Mouse (Mus musculus): ENCODE data around the gene Cisd1. TPM values are rescaled to one million over a fixed set of nuclear protein-coding genes. Genes with fewer than 3 reads are reported as not detected.

Cisd1 gene
- polyA plus RNA-seq, 1 experiment from 2014 or later = 93.7 TPM

DNA sequence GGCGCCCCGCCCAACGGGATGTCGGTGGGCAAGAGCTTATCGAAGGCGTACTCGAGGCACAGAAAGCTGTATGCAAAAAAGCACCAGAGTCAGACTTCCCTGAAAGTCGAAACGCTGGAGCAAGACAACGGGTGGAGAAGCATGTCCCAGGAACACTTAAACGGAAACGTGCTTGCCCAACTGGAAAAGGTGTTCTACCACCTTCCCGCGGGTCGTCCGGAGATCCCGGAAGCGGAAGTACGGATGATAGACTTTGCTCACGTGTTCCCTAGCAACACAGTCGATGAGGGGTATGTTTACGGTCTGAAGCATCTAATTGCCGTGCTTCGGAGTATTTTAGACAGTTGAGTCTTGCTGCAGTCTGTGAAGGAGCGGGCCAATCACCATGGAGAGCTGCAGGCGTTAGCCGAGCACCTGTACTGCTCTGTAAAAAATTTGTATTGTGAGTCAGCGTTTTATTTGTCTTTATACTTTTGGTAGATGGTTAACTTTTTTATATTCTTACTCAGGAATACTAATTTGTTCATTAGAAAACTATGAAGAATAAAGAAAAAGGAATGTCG, 36.8 kb upstream of the Cisd1 start:
- Histone ChIP-seq H3K36me3 (ENCODE audit: insufficient read depth) (peaks cover 31% of the 10 kb centered on the region), H3K27me3 (ENCODE audit: insufficient read depth, low read length) (no peaks in the 10 kb centered on the region), H3K9ac (no peak overlapping the region), H3K4me1 (ENCODE audit: insufficient read depth) (no peaks in the 10 kb centered on the region), H3K4me2 (no peak overlapping the region), H3K4me3 (ENCODE audit: low read depth, low read length) (no peak overlapping the region), H3K9me3 (ENCODE audit: low read depth, low read length) (no peaks in the 10 kb centered on the region), H3K27ac (ENCODE audit: low read depth) (no peak overlapping the region)
- TF ChIP-seq CTCF (IDR thresholded peaks at IDR 0.05; ENCODE audit: low read depth) = no peak
- ATAC-seq (ENCODE audit: insufficient read depth) (no peak), DNase-seq (no peak)
- 85% methylated on average over 29 of the region's 29 CpGs for WGBS

DNA sequence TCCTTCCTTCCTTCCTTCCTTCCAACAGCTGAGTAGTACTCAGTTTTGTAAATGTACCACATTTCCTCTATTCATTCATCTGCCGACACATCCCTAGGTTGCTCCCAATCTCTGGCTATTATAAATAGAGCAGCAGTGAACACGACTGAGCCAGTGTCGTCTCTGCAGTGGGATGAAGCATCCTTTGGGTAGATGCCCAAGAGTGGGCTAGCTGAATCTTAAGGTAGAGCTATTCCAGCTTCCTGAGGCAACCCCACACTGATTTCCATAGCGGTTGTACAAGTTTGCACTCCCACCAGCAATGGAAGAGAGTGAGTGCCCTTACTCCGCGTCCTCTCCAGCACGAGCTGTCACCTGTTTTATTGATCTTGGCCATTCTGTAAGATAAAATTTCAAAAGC, 35.7 kb upstream of the Cisd1 start:
- Histone ChIP-seq H3K27ac (ENCODE audit: low read depth) (no peak overlapping the region), H3K4me3 (ENCODE audit: low read depth, low read length) (no peak overlapping the region), H3K4me2 (no peak overlapping the region), H3K9me3 (ENCODE audit: low read depth, low read length) (no peaks in the 10 kb centered on the region), H3K4me1 (ENCODE audit: insufficient read depth) (no peaks in the 10 kb centered on the region), H3K27me3 (ENCODE audit: insufficient read depth, low read length) (no peaks in the 10 kb centered on the region), H3K9ac (no peak overlapping the region), H3K36me3 (ENCODE audit: insufficient read depth) (peaks cover 31% of the 10 kb centered on the region)
- 79% methylated on average over 7 of the region's 7 CpGs for WGBS
- DNase-seq = no peak
- TF ChIP-seq CTCF (IDR thresholded peaks at IDR 0.05; ENCODE audit: low read depth) = no peak
- no peak for ATAC-seq (ENCODE audit: insufficient read depth)

GRCm38 (mm10) chr10:71376014-71376413, 31.3 kb upstream of the Cisd1 start:
- Histone ChIP-seq H3K9ac (no peak overlapping the region), H3K9me3 (ENCODE audit: low read depth, low read length) (no peaks in the 10 kb centered on the region), H3K4me3 (ENCODE audit: low read depth, low read length) (no peak overlapping the region), H3K4me1 (ENCODE audit: insufficient read depth) (no peaks in the 10 kb centered on the region), H3K4me2 (no peak overlapping the region), H3K27ac (ENCODE audit: low read depth) (no peak overlapping the region), H3K36me3 (ENCODE audit: insufficient read depth) (peaks cover 23% of the 10 kb centered on the region; the same call in 1 of the 2 replicates), H3K27me3 (ENCODE audit: insufficient read depth, low read length) (no peaks in the 10 kb centered on the region)
- WGBS = 82% methylated on average over 6 of the region's 6 CpGs
- DNase-seq (no peak), ATAC-seq (ENCODE audit: insufficient read depth) (no peak)
- no peak for TF ChIP-seq CTCF (IDR thresholded peaks at IDR 0.05; ENCODE audit: low read depth)

- WGBS = 68% methylated on average over 11 of the region's 11 CpGs
- no peak for DNase-seq
Observed at GRCm38 (mm10) chr10:71373706-71374105, 29.0 kb upstream of the Cisd1 start.

GRCm38 (mm10) chr10:71371881-71372280, 27.1 kb upstream of the Cisd1 start:
- ATAC-seq (ENCODE audit: insufficient read depth) (no peak), DNase-seq (no peak)
- Histone ChIP-seq H3K4me3 (ENCODE audit: low read depth, low read length) (no peak overlapping the region), H3K9ac (no peak overlapping the region), H3K36me3 (ENCODE audit: insufficient read depth) (0 out of 2 replicates have a peak, but pooled peaks cover 5% of the 10 kb centered on the region), H3K9me3 (ENCODE audit: low read depth, low read length) (no peaks in the 10 kb centered on the region), H3K27me3 (ENCODE audit: insufficient read depth, low read length) (no peaks in the 10 kb centered on the region), H3K4me2 (no peak overlapping the region), H3K4me1 (ENCODE audit: insufficient read depth) (no peaks in the 10 kb centered on the region), H3K27ac (ENCODE audit: low read depth) (no peak overlapping the region)
- 54% methylated on average over 6 of the region's 6 CpGs for WGBS
- TF ChIP-seq CTCF (IDR thresholded peaks at IDR 0.05; ENCODE audit: low read depth) = no peak

More at GRCm38 (mm10) chr10:71373706-71374105, 29.0 kb upstream of the Cisd1 start:
- H3K4me3 ChIP-seq (ENCODE audit: low read depth, low read length) = no peak overlapping the region
- H3K27me3 ChIP-seq (ENCODE audit: insufficient read depth, low read length) = no peaks in the 10 kb centered on the region
- ATAC-seq (ENCODE audit: insufficient read depth) = no peak
- H3K27ac ChIP-seq (ENCODE audit: low read depth) = no peak overlapping the region
- no peak overlapping the region for H3K4me2 ChIP-seq
- H3K4me1 ChIP-seq (ENCODE audit: insufficient read depth) = no peaks in the 10 kb centered on the region
- H3K36me3 ChIP-seq (ENCODE audit: insufficient read depth) = peaks cover 13% of the 10 kb centered on the region; the same call in 1 of the 2 replicates
- no peak for TF ChIP-seq CTCF (IDR thresholded peaks at IDR 0.05; ENCODE audit: low read depth)
- H3K9ac ChIP-seq = no peak overlapping the region
- H3K9me3 ChIP-seq (ENCODE audit: low read depth, low read length) = no peaks in the 10 kb centered on the region

- Histone ChIP-seq H3K27ac (ENCODE audit: low read depth) (no peak overlapping the region), H3K4me2 (no peak overlapping the region), H3K9me3 (ENCODE audit: low read depth, low read length) (no peaks in the 10 kb centered on the region), H3K4me3 (ENCODE audit: low read depth, low read length) (no peak overlapping the region), H3K4me1 (ENCODE audit: insufficient read depth) (no peaks in the 10 kb centered on the region), H3K27me3 (ENCODE audit: insufficient read depth, low read length) (no peaks in the 10 kb centered on the region), H3K36me3 (ENCODE audit: insufficient read depth) (0 out of 2 replicates have a peak, but pooled peaks cover 6% of the 10 kb centered on the region), H3K9ac (no peak overlapping the region)
- ATAC-seq (ENCODE audit: insufficient read depth) (no peak), DNase-seq (no peak)
- TF ChIP-seq CTCF (IDR thresholded peaks at IDR 0.05; ENCODE audit: low read depth) = no peak
- 71% methylated on average over 3 of the region's 3 CpGs for WGBS
Observed at GRCm38 (mm10) chr10:71369466-71369865, 24.7 kb upstream of the Cisd1 start.

DNA sequence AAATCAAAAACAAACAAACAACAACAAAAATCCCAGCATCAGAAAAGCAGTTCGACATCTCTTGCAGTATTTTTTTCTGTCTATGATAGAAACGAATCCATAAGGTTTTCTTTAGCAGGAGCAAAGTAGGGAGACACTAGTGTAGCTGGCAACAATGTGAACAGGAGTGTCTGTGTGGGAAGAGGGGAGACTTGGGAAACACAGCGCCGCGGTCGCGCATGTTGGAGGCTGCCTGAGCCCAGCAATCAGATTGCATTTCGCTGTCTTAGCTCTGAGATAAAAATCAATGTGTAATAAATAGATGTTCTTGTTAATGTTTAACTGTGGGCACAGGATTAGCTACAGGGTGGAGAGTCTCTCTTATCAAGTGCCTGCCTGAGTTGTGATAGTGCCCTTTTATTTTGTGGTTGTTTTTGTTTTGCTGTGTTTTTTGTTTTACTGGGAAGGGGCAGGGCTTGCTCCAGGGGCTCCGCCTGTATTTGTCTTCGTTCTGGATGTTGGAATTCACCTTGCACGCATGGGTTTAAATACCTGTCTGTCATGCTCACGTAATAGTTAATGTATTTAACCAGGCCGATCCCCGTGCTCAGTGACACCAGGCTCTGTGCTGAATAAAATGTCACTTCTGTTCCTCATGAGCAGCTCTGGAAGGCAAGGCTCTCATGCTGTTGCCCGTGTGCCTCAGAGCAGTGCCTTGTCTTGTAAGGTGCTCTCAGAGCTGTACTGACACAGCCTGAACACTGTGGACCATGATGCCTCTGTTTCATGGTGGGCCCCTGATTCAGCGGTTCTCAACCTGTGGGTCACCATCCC, 23.6 kb upstream of the Cisd1 start:
- H3K4me2 ChIP-seq = no peak overlapping the region
- no peak for ATAC-seq (ENCODE audit: insufficient read depth)

More for the DNA sequence above, 23.6 kb upstream of the Cisd1 start:
- Histone ChIP-seq H3K4me1 (ENCODE audit: insufficient read depth) (no peaks in the 10 kb centered on the region), H3K36me3 (ENCODE audit: insufficient read depth) (0 out of 2 replicates have a peak, but pooled peaks cover 3% of the 10 kb centered on the region), H3K27ac (ENCODE audit: low read depth) (no peak overlapping the region), H3K27me3 (ENCODE audit: insufficient read depth, low read length) (no peaks in the 10 kb centered on the region), H3K9ac (no peak overlapping the region), H3K4me3 (ENCODE audit: low read depth, low read length) (no peak overlapping the region), H3K9me3 (ENCODE audit: low read depth, low read length) (no peaks in the 10 kb centered on the region)
- no peak for DNase-seq
- WGBS = 72% methylated on average over 16 of the region's 16 CpGs
- no peak for TF ChIP-seq CTCF (IDR thresholded peaks at IDR 0.05; ENCODE audit: low read depth)

Data from lung, embryonic 14.5 days (tissue).